ENCODE assay signal across 10 mouse cellular contexts in the genomic region with DNA sequence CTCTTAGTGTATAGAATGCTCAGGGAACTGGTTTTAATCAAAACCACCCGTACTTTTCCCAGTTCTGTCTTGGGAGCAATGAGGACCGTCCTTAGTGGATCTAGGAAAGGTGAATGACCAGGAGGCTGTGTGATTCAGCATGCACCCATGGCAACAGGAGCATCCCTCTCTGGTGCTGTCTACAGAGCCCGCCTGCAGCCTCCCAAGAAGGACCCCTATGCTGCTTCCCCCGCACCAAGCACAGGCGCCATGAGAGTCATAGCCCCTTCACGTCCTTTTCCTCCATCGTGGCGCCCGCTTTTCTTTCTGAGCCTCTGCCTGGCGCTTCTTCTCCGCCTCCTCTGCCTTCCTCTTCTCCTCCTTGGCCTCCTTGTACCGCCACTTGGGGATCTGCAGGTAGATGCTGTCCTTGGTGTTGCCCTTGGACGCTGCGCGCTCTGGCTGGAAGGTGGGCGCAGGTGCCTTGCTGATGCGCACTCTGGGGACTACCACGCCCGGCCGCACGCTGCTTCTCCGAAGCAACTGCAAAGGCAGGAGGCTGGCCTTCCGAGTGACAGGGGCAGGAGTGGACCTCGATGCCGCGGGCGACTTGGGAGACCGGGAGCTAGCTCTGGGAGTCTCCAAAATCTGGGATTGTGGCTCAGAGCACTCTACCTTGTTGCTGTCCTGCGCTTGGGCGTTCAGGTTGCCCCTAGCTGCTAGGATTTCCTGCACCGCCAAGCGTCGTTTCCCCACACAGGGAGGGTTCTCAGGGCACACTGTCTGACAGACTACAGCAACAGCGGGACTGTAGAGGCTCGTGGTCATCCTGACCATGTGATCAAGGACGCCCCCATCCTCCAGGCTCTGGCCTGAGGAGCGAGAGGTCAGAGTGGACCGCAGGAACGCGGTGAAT.
DNase-seq lines count a peak whose midpoint lies in the region; ATAC-seq lines count a peak whose summit lies in the region.
"Had no signal": no experiment of that assay in that cellular context is flagged by ENCODE, and none has a peak within 500 bp of the region (broad histone marks: within the 10 kb centered on the region; RNA-seq: fewer than 3 reads in every experiment).

No protein-coding gene starts in this region.

- no peak for ATAC-seq in heart, embryonic 16.5 days (replicated peaks; ENCODE audit: extremely low read depth, insufficient read depth, low FRiP score)
- peak; percentile 43; the same call in 1 of the 2 replicates for ATAC-seq in hindbrain, embryonic 12.5 days (ENCODE audit: low FRiP score)
- ATAC-seq in midbrain, embryonic 15.5 days (replicated peaks), result peak; percentile 63

- H3K27ac ChIP-seq in heart, embryonic 16.5 days (ENCODE audit: low read length), result no peak overlapping the region
- H3K27ac ChIP-seq in hindbrain, embryonic 12.5 days, result no peak overlapping the region
- no peak overlapping the region for H3K27ac ChIP-seq in midbrain, embryonic 15.5 days

- H3K4me1 ChIP-seq in heart, embryonic 16.5 days (ENCODE audit: control insufficient read depth, insufficient read depth, low read length), result peaks cover 21% of the 10 kb centered on the region
- peaks cover 20% of the 10 kb centered on the region for H3K4me1 ChIP-seq in hindbrain, embryonic 12.5 days
- peaks cover 19% of the 10 kb centered on the region for H3K4me1 ChIP-seq in midbrain, embryonic 15.5 days

- peaks cover 20% of the 10 kb centered on the region for H3K27me3 ChIP-seq in heart, embryonic 16.5 days (ENCODE audit: control insufficient read depth, insufficient read depth, low read length)
- peaks cover 27% of the 10 kb centered on the region for H3K27me3 ChIP-seq in hindbrain, embryonic 12.5 days
- H3K27me3 ChIP-seq in midbrain, embryonic 15.5 days (replicated peaks), result peaks cover 8% of the 10 kb centered on the region; the same call in 1 of the 2 replicates

- peak overlapping the region; percentile 52 for H3K4me2 ChIP-seq in heart, embryonic 16.5 days (ENCODE audit: low read depth, low read length)
- H3K4me2 ChIP-seq in hindbrain, embryonic 12.5 days (replicated peaks), result peak overlapping the region; percentile 62
- peak overlapping the region; percentile 82 for H3K4me2 ChIP-seq in midbrain, embryonic 15.5 days

- intact Hi-C loops in heart, postnatal 25 days (cut with DNase I), result no loop called here

- no peak overlapping the region; the same call in 1 of the 2 replicates for H3K9ac ChIP-seq in heart, embryonic 16.5 days (ENCODE audit: low read length)
- H3K9ac ChIP-seq in hindbrain, embryonic 12.5 days, result peak overlapping the region; percentile 50
- peak overlapping the region; percentile 27 for H3K9ac ChIP-seq in midbrain, embryonic 15.5 days

- no peak for DNase-seq in heart, postnatal 25 days (ENCODE audit: low spot score)
- DNase-seq in embryo, embryonic 11 days, result peak; percentile 46
- DNase-seq in left cerebral cortex, adult 11 months (ENCODE audit: low spot score), result no peak
- DNase-seq in cerebellum, postnatal 10 days, result no peak
- no peak for DNase-seq in gastrocnemius, adult 18-20 months (ENCODE audit: low spot score)
- DNase-seq: adrenal gland, postnatal 10 days; heart, postnatal 4 days had no signal

- no peaks in the 10 kb centered on the region for H3K36me3 ChIP-seq in heart, embryonic 16.5 days (ENCODE audit: control insufficient read depth, insufficient read depth)
- H3K36me3 ChIP-seq in hindbrain, embryonic 12.5 days, result no peaks in the 10 kb centered on the region
- no peaks in the 10 kb centered on the region for H3K36me3 ChIP-seq in midbrain, embryonic 15.5 days (replicated peaks)

- 20% methylated on average over 40 of the region's 40 CpGs for WGBS in heart, embryonic 16.5 days
- 8% methylated on average over 40 of the region's 40 CpGs for WGBS in hindbrain, embryonic 12.5 days
- WGBS in midbrain, embryonic 15.5 days, result 9% methylated on average over 40 of the region's 40 CpGs

- H3K4me3 ChIP-seq in heart, embryonic 16.5 days (ENCODE audit: low read length), result peak overlapping the region; percentile 13; the same call in 1 of the 2 replicates
- peak overlapping the region; percentile 32 for H3K4me3 ChIP-seq in hindbrain, embryonic 12.5 days
- peak overlapping the region; percentile 40 for H3K4me3 ChIP-seq in midbrain, embryonic 15.5 days

- no peaks in the 10 kb centered on the region for H3K9me3 ChIP-seq in heart, embryonic 16.5 days (replicated peaks; ENCODE audit: control insufficient read depth, low read length)
- no peaks in the 10 kb centered on the region for H3K9me3 ChIP-seq in hindbrain, embryonic 12.5 days (replicated peaks)
- no peaks in the 10 kb centered on the region for H3K9me3 ChIP-seq in midbrain, embryonic 15.5 days
